Mouse (Mus musculus) kidney, postnatal 0 days (tissue): ENCODE results near the gene R3hdm2. TPM values are rescaled to one million over a fixed set of nuclear protein-coding genes. Genes with fewer than 3 reads are reported as not detected.

Experiments
- ATAC-seq: fragments of 200-750 bp; cut with Nextera tagmentation; replicated peaks from 2 replicates; pipeline ENCODE4 v1.8.0; 2017; ENCODE audit warnings: low read depth, moderate number of reproducible peaks, moderate TSS enrichment, moderate library complexity; ENCODE audit not compliant: low FRiP score
- DNase-seq: peaks from one replicate; pipeline ENCODE4 v3.0.0-alpha.2; 2016; ENCODE audit warnings: low spot score
- H3K27ac ChIP-seq: fragments of 300-500 bp; sonication (generic); 2 replicates; pipeline ENCODE4 v1.5.1; 2014; ENCODE audit warnings: mild to moderate bottlenecking
- H3K27me3 ChIP-seq: fragments of 300-500 bp; sonication (generic); 2 replicates; pipeline ENCODE4 v1.6.1; 2014; ENCODE audit warnings: low read length, mixed read lengths; ENCODE audit not compliant: insufficient read depth
- H3K36me3 ChIP-seq: fragments of 300-500 bp; sonication (generic); 2 replicates; pipeline ENCODE4 v1.6.1; 2014; ENCODE audit warnings: low read length, mixed read lengths; ENCODE audit not compliant: insufficient read depth
- H3K4me1 ChIP-seq: fragments of 300-500 bp; sonication (generic); replicated peaks from 2 replicates; pipeline ENCODE4 v1.6.1; 2014; ENCODE audit warnings: antibody characterized with exemption, low read length, mixed read lengths; ENCODE audit not compliant: insufficient read depth
- H3K4me2 ChIP-seq: fragments of 300-500 bp; sonication (generic); 2 replicates; pipeline ENCODE4 v1.6.1; 2014; ENCODE audit warnings: mild to moderate bottlenecking, low read length, moderate library complexity, mixed read lengths
- H3K4me3 ChIP-seq: fragments of 300-500 bp; sonication (generic); replicated peaks from 2 replicates; pipeline ENCODE4 v1.5.1; 2014; ENCODE audit warnings: low read depth, low read length
- H3K9ac ChIP-seq: fragments of 300-500 bp; sonication (generic); 2 replicates; pipeline ENCODE4 v1.6.1; 2014; ENCODE audit warnings: low read depth, low read length
- H3K9me3 ChIP-seq: fragments of 300-500 bp; sonication (generic); replicated peaks from 2 replicates; pipeline ENCODE4 v1.6.1; 2016; ENCODE audit warnings: low read length, inconsistent platforms, mixed read lengths
- CTCF ChIP-seq: IDR thresholded peaks from 2 replicates; pipeline ENCODE4 v1.5.1; 2016; ENCODE audit warnings: antibody characterized with exemption, low read depth, mild to moderate bottlenecking, moderate library complexity
- WGBS: fragments of 180-500 bp; shearing (Covaris S2); extraction: QIAGEN DNeasy Blood & Tissue Kit; methylation state at CpG from one replicate; pipeline ENCODE4 v1.1.7; 2014; 5-methylcytosine and 5-hydroxymethylcytosine counted together
- polyA plus RNA-seq: library from polyadenylated mRNA; unstranded; fragments of >200 nt; fragmentation: Nextera tagmentation; extraction: Ambion mirVana; gene quantifications from 2 replicates; pipeline ENCODE4 v1.2.1, GENCODE M21; 2015

The R3hdm2 gene
- polyA plus RNA-seq, 1 experiment from 2014 or later: 34.4 TPM

- DNase-seq (peak; percentile 94), ATAC-seq (peak; percentile 51)
- under 1% methylated on average over 35 of the region's 35 CpGs for whole genome bisulfite sequencing
- H3K9ac ChIP-seq: no peak overlapping the region
- H3K36me3 ChIP-seq: no peaks in the 10 kb centered on the region
- no peak overlapping the region for H3K27ac ChIP-seq
- TF ChIP-seq CTCF: peak; percentile 92
- peaks cover 26% of the 10 kb centered on the region; the same call in 1 of the 2 replicates for H3K4me1 ChIP-seq
- no peaks in the 10 kb centered on the region for H3K9me3 ChIP-seq
- peak overlapping the region; percentile 63 for H3K4me2 ChIP-seq
- peaks cover 43% of the 10 kb centered on the region for H3K27me3 ChIP-seq
- peak overlapping the region; percentile 26 for H3K4me3 ChIP-seq
These were observed 129.1 kb downstream of the R3hdm2 start for GRCm38 (mm10) chr10:127509051-127509836.

GRCm38 (mm10) chr10:127509837-127510701 is 129.9 kb downstream of the R3hdm2 start:
- Histone ChIP-seq H3K9ac (no peak overlapping the region), H3K27me3 (peaks cover 49% of the 10 kb centered on the region), H3K9me3 (no peaks in the 10 kb centered on the region), H3K36me3 (no peaks in the 10 kb centered on the region), H3K4me1 (peaks cover 26% of the 10 kb centered on the region; the same call in 1 of the 2 replicates), H3K27ac (no peak overlapping the region), H3K4me2 (peak overlapping the region; percentile 63), H3K4me3 (no peak overlapping the region; the same call in 1 of the 2 replicates)
- DNase-seq: no peak
- no peak for TF ChIP-seq CTCF
- WGBS: 16% methylated on average over 17 of the region's 17 CpGs
- ATAC-seq: no peak

- no peak for ATAC-seq
- WGBS: 12% methylated on average over 11 of the region's 11 CpGs
- H3K27me3 ChIP-seq: peaks cover 49% of the 10 kb centered on the region
- H3K9ac ChIP-seq: no peak overlapping the region
- H3K9me3 ChIP-seq: no peaks in the 10 kb centered on the region
- H3K4me2 ChIP-seq: peak overlapping the region; percentile 83; the same call in 1 of the 2 replicates
- DNase-seq: no peak
- H3K27ac ChIP-seq: no peak overlapping the region
- H3K4me1 ChIP-seq: peaks cover 29% of the 10 kb centered on the region; the same call in 1 of the 2 replicates
- H3K36me3 ChIP-seq: no peaks in the 10 kb centered on the region
- H3K4me3 ChIP-seq: 0 out of 2 replicates have a peak overlapping the region, but pooled peaks have one; percentile 44
- TF ChIP-seq CTCF: no peak
These were observed 130.9 kb downstream of the R3hdm2 start for GRCm38 (mm10) chr10:127510895-127511617.

- DNase-seq: no peak
- H3K4me3 ChIP-seq: peak overlapping the region; percentile 44
- H3K27me3 ChIP-seq: peaks cover 49% of the 10 kb centered on the region
- no peaks in the 10 kb centered on the region for H3K9me3 ChIP-seq
- no peak for ATAC-seq
- peak overlapping the region; percentile 83 for H3K4me2 ChIP-seq
- H3K9ac ChIP-seq: peak overlapping the region; percentile 39; the same call in 1 of the 2 replicates
- 0 out of 2 replicates have a peak, but pooled peaks have one; percentile 32 for TF ChIP-seq CTCF
- no peak overlapping the region for H3K27ac ChIP-seq
- peaks cover 36% of the 10 kb centered on the region for H3K4me1 ChIP-seq
- WGBS: under 1% methylated on average over 44 of the region's 46 CpGs
- no peaks in the 10 kb centered on the region for H3K36me3 ChIP-seq
These were observed 131.6 kb downstream of the R3hdm2 start for GRCm38 (mm10) chr10:127511634-127512306.

GRCm38 (mm10) chr10:127512307-127512666 is 132.2 kb downstream of the R3hdm2 start:
- peaks cover 49% of the 10 kb centered on the region for H3K27me3 ChIP-seq
- H3K36me3 ChIP-seq: no peaks in the 10 kb centered on the region
- H3K4me3 ChIP-seq: peak overlapping the region; percentile 44
- peaks cover 41% of the 10 kb centered on the region for H3K4me1 ChIP-seq
- H3K9me3 ChIP-seq: no peaks in the 10 kb centered on the region
- WGBS: 4% methylated on average over 7 of the region's 7 CpGs
- ATAC-seq: no peak
- no peak overlapping the region for H3K27ac ChIP-seq
- no peak for DNase-seq
- TF ChIP-seq CTCF: no peak; the same call in 1 of the 2 replicates
- peak overlapping the region; percentile 83 for H3K4me2 ChIP-seq
- no peak overlapping the region for H3K9ac ChIP-seq
